Mouse (Mus musculus) limb, embryonic 12.5 days (tissue): ENCODE measurements around the gene Mccc1. TPM values are rescaled to one million over a fixed set of nuclear protein-coding genes. Genes with fewer than 3 reads are reported as not detected.

Experiments used
- ATAC-seq: fragments of 200-750 bp; cut with Nextera tagmentation; 2 replicates; pipeline ENCODE4 v1.8.0; 2017; ENCODE audit warnings: low read depth, moderate TSS enrichment; ENCODE audit not compliant: insufficient number of reproducible peaks, insufficient read depth, low FRiP score, low TSS enrichment
- H3K27ac ChIP-seq: fragments of 300-500 bp; sonication (generic); 2 replicates; pipeline ENCODE4 v1.5.1; 2016; ENCODE audit warnings: mild to moderate bottlenecking, moderate library complexity
- H3K27me3 ChIP-seq: fragments of 300-500 bp; sonication (generic); 2 replicates; pipeline ENCODE4 v1.6.1; 2016; ENCODE audit warnings: mild to moderate bottlenecking, moderate library complexity
- H3K36me3 ChIP-seq: fragments of 300-500 bp; sonication (generic); 2 replicates; pipeline ENCODE4 v1.6.1; 2016; ENCODE audit warnings: mild to moderate bottlenecking, moderate library complexity
- H3K4me1 ChIP-seq: fragments of 300-500 bp; sonication (generic); replicated peaks from 2 replicates; pipeline ENCODE4 v1.6.1; 2016
- H3K4me2 ChIP-seq: fragments of 300-500 bp; sonication (generic); 2 replicates; pipeline ENCODE4 v1.6.1; 2016; ENCODE audit warnings: mild to moderate bottlenecking, moderate library complexity
- H3K4me3 ChIP-seq: fragments of 300-500 bp; sonication (generic); replicated peaks from 2 replicates; pipeline ENCODE4 v1.5.1; 2016; ENCODE audit warnings: mild to moderate bottlenecking
- H3K9ac ChIP-seq: fragments of 300-500 bp; sonication (generic); replicated peaks from 2 replicates; pipeline ENCODE4 v1.6.1; 2016; ENCODE audit warnings: mild to moderate bottlenecking, moderate library complexity
- H3K9me3 ChIP-seq: fragments of 300-500 bp; sonication (generic); 2 replicates; pipeline ENCODE4 v1.6.1; 2016; ENCODE audit warnings: mild to moderate bottlenecking, moderate library complexity
- WGBS: fragments of 180-500 bp; shearing (Covaris S2); methylation state at CpG from one replicate; pipeline ENCODE4 v1.1.7; 2016; 5-methylcytosine and 5-hydroxymethylcytosine counted together
- polyA plus RNA-seq: library from polyadenylated mRNA; unstranded; fragments of >200 nt; fragmentation: Nextera tagmentation; extraction: Ambion mirVana; gene quantifications from 2 replicates; pipeline ENCODE4 v1.2.1, GENCODE M21; 2016

The Mccc1 gene
- polyA plus RNA-seq, 1 experiment from 2014 or later, result 44.6 TPM

DNA sequence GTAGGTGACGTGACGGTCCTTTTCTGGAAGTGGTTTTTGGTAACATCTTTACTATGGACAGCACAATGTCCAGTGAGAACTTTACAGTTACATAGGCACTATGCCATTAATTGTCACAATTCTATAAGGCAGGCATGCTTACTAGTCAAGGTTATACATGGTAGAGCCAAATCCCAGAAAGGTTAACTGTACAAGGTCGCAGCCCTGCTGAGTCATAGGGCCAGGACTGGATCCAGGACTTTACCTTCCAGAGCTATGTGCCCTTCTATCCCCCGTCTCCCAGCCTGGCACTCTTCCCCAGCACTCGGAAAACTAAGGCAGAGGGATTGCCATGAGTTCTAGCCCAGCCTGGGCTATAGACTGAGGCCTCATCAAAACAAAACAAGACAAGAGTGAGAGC, 36.6 kb downstream of the Mccc1 start:
- Histone ChIP-seq H3K9me3 (no peaks in the 10 kb centered on the region), H3K27ac (no peak overlapping the region), H3K27me3 (no peaks in the 10 kb centered on the region), H3K4me1 (no peaks in the 10 kb centered on the region), H3K4me2 (no peak overlapping the region), H3K4me3 (no peak overlapping the region), H3K9ac (no peak overlapping the region), H3K36me3 (peaks cover 56% of the 10 kb centered on the region)
- WGBS, result 87% methylated on average over 5 of the region's 5 CpGs
- ATAC-seq, result no peak

GRCm38 (mm10) chr3:35963401-35963800, 37.1 kb downstream of the Mccc1 start:
- Histone ChIP-seq H3K9me3 (no peaks in the 10 kb centered on the region), H3K9ac (no peak overlapping the region), H3K4me1 (no peaks in the 10 kb centered on the region), H3K27ac (no peak overlapping the region), H3K27me3 (no peaks in the 10 kb centered on the region), H3K4me3 (no peak overlapping the region), H3K4me2 (no peak overlapping the region), H3K36me3 (peaks cover 60% of the 10 kb centered on the region)
- no peak for ATAC-seq
- WGBS, result 83% methylated on average over 4 of the region's 4 CpGs

- no peak for ATAC-seq
- H3K4me3 ChIP-seq, result no peak overlapping the region
- WGBS, result 94% methylated on average over 5 of the region's 5 CpGs
These were observed 37.5 kb downstream of the Mccc1 start for GRCm38 (mm10) chr3:35962967-35963366.

GRCm38 (mm10) chr3:35957230-35957629, 43.2 kb downstream of the Mccc1 start:
- Histone ChIP-seq H3K27me3 (no peaks in the 10 kb centered on the region), H3K4me3 (no peak overlapping the region), H3K36me3 (peaks cover 39% of the 10 kb centered on the region), H3K4me1 (peaks cover 9% of the 10 kb centered on the region), H3K27ac (no peak overlapping the region), H3K9ac (no peak overlapping the region), H3K9me3 (no peaks in the 10 kb centered on the region), H3K4me2 (no peak overlapping the region)
- 95% methylated on average over 3 of the region's 3 CpGs for WGBS
- no peak for ATAC-seq

More at GRCm38 (mm10) chr3:35962967-35963366, 37.5 kb downstream of the Mccc1 start:
- no peak overlapping the region for H3K4me2 ChIP-seq
- no peaks in the 10 kb centered on the region for H3K9me3 ChIP-seq
- H3K36me3 ChIP-seq, result peaks cover 61% of the 10 kb centered on the region
- no peak overlapping the region for H3K27ac ChIP-seq
- no peak overlapping the region for H3K9ac ChIP-seq
- H3K27me3 ChIP-seq, result no peaks in the 10 kb centered on the region
- no peaks in the 10 kb centered on the region for H3K4me1 ChIP-seq

DNA sequence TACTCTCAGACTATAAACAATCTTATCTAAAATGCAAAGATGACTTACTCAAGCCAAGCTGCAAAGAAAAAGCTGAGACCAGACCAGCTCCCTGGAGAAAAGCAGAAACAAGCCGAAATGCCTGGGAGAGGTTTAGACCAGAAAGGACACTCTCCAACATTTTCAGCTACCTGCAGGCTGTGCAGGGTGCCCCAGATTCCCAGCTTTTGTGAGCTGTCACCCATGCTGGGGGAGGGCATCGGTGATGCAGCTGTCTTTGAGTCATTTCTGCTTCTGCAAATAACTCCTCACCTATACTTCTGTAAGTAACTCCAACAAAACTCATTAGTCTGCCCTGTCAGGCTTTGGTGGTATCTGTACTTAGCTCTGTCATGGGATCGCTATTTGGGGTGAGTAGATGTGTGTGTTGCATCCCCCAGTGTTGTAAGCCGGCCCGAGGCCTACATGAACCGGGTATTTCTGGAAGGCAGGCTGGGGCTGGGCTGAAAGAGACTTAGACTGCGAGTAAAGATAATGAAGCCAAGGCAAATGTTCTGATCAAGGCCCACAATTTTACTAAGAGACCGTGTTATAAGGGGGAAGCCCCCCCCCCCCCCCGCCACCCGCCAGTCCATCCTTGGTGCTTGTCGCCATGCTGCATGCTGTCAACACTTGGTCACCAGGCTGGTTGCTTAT, 45.4 kb downstream of the Mccc1 start:
- Histone ChIP-seq H3K9me3 (no peaks in the 10 kb centered on the region), H3K36me3 (peaks cover 21% of the 10 kb centered on the region), H3K4me1 (peaks cover 9% of the 10 kb centered on the region), H3K4me3 (no peak overlapping the region), H3K4me2 (no peak overlapping the region), H3K27me3 (no peaks in the 10 kb centered on the region), H3K9ac (no peak overlapping the region), H3K27ac (no peak overlapping the region)
- ATAC-seq, result no peak
- WGBS, result 88% methylated on average over 11 of the region's 11 CpGs

GRCm38 (mm10) chr3:35953816-35954215, 46.7 kb downstream of the Mccc1 start:
- peaks cover 14% of the 10 kb centered on the region; the same call in 1 of the 2 replicates for H3K36me3 ChIP-seq
- H3K4me1 ChIP-seq, result peaks cover 9% of the 10 kb centered on the region
- no peaks in the 10 kb centered on the region for H3K9me3 ChIP-seq
- no peak overlapping the region for H3K27ac ChIP-seq
- H3K27me3 ChIP-seq, result no peaks in the 10 kb centered on the region
- 88% methylated on average over 6 of the region's 6 CpGs for WGBS
- no peak overlapping the region for H3K4me2 ChIP-seq
- H3K9ac ChIP-seq, result no peak overlapping the region
- no peak for ATAC-seq
- H3K4me3 ChIP-seq, result no peak overlapping the region

DNA sequence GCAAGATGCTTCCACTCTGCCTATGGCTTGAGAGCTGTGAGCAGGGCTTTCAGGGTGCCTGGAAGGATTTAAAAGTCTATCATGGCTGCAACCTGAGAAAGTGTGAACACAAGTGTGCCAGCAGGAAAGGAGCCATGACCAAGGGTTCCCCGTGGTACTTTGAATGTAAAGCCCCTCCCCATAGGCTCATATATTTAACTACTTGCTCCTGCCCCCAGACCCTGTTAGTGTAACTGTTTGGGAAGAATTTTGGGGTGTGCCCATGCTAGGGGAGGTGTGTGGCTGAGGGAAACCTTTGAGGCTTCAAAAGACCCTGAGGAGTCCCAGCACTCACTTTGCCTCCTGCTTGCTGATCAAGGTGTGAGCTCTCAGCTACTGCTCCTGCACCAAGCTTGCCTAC, 47.3 kb downstream of the Mccc1 start:
- H3K4me2 ChIP-seq, result no peak overlapping the region
- H3K9me3 ChIP-seq, result no peaks in the 10 kb centered on the region
- H3K9ac ChIP-seq, result no peak overlapping the region
- ATAC-seq, result peak; percentile 59; the same call in 1 of the 2 replicates
- 18% methylated on average over 1 of the region's 1 CpGs for WGBS
- no peak overlapping the region for H3K4me3 ChIP-seq
- peaks cover 9% of the 10 kb centered on the region; the same call in 1 of the 2 replicates for H3K36me3 ChIP-seq
- peaks cover 9% of the 10 kb centered on the region for H3K4me1 ChIP-seq
- no peaks in the 10 kb centered on the region for H3K27me3 ChIP-seq
- H3K27ac ChIP-seq, result 0 out of 2 replicates have a peak overlapping the region, but pooled peaks have one; percentile 13

GRCm38 (mm10) chr3:35948197-35948596, 52.3 kb downstream of the Mccc1 start:
- no peaks in the 10 kb centered on the region for H3K9me3 ChIP-seq
- no peak overlapping the region for H3K9ac ChIP-seq
- 86% methylated on average over 7 of the region's 7 CpGs for WGBS
- no peaks in the 10 kb centered on the region for H3K36me3 ChIP-seq
- peaks cover 4% of the 10 kb centered on the region for H3K4me1 ChIP-seq
- no peak overlapping the region for H3K27ac ChIP-seq
- H3K4me3 ChIP-seq, result no peak overlapping the region
- no peaks in the 10 kb centered on the region for H3K27me3 ChIP-seq
- no peak overlapping the region for H3K4me2 ChIP-seq
- ATAC-seq, result no peak

DNA sequence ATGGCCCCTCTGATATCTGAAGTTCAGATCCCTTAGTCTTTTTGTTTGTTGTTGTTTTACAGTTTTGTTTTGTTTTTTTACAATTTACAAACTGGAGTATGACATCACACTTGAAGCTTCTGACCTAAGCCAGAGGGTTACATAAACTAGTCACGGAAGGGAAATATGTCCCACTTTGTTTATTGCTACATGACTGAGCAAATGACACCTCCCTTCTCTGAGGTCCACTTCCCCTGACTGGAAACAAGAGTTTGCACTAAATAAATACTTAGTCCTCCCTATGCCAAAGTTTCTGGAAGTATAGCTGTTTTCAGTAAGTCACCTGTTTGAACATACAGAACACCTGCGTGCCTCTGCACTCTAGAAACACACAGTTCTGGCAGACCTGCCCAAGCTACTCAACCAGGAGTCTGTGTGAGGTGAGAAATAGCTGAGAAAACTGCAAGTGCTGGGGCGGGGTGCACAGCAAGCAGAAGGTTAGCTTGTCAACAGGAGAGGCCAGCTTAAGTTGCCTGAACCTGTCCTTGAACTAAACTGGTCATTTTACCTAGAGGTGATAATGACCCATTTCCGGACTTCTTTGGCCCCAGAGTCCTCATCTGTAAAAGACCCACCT, 59.9 kb downstream of the Mccc1 start:
- Histone ChIP-seq H3K36me3 (peaks cover 20% of the 10 kb centered on the region; the same call in 1 of the 2 replicates), H3K9ac (no peak overlapping the region), H3K4me3 (no peak overlapping the region), H3K27ac (no peak overlapping the region), H3K27me3 (no peaks in the 10 kb centered on the region), H3K4me2 (no peak overlapping the region), H3K9me3 (no peaks in the 10 kb centered on the region), H3K4me1 (no peaks in the 10 kb centered on the region)
- ATAC-seq, result no peak
- 88% methylated on average over 4 of the region's 4 CpGs for WGBS

- no peak overlapping the region for H3K4me2 ChIP-seq
- H3K36me3 ChIP-seq, result peaks cover 20% of the 10 kb centered on the region; the same call in 1 of the 2 replicates
- no peaks in the 10 kb centered on the region for H3K9me3 ChIP-seq
- no peak overlapping the region for H3K9ac ChIP-seq
- H3K4me3 ChIP-seq, result no peak overlapping the region
- no peak overlapping the region for H3K27ac ChIP-seq
- no peak for ATAC-seq
- H3K27me3 ChIP-seq, result no peaks in the 10 kb centered on the region
- H3K4me1 ChIP-seq, result no peaks in the 10 kb centered on the region
- 37% methylated on average over 2 of the region's 2 CpGs for WGBS
These were observed 60.4 kb downstream of the Mccc1 start for GRCm38 (mm10) chr3:35940047-35940446.

- Histone ChIP-seq H3K9ac (no peak within 1 kb of the TSS), H3K4me1 (peaks cover 7% of the 10 kb centered on the region)
- ATAC-seq, result no peak
These were observed 63.1 kb downstream of the Mccc1 start, which contains the start of gene Dcun1d1 for GRCm38 (mm10) chr3:35937345-35937744. Gene Dcun1d1 (minus strand): TSS chr3:35937445.

More at GRCm38 (mm10) chr3:35937345-35937744, 63.1 kb downstream of the Mccc1 start, which contains the start of gene Dcun1d1:
- no peak within 1 kb of the TSS for H3K4me3 ChIP-seq
- 95% methylated on average over 6 of the region's 6 CpGs for WGBS
- H3K36me3 ChIP-seq, result peaks cover 20% of the 10 kb centered on the region; the same call in 1 of the 2 replicates
- H3K9me3 ChIP-seq, result no peaks in the 10 kb centered on the region
- no peak within 1 kb of the TSS for H3K4me2 ChIP-seq
- no peak within 1 kb of the TSS for H3K27ac ChIP-seq
- H3K27me3 ChIP-seq, result no peaks in the 10 kb centered on the region
